Mouse (Mus musculus) urinary bladder, postnatal 10 days (tissue): ENCODE measurements at regions not wholly inside any gene's neighbourhood (a gene's known extent, or its start where the extent isn't known, plus 50 kb on each side); places are given as distances from the start of the nearest gene placed in this dataset.

Experiments used
- DNase-seq: peaks from one replicate; pipeline ENCODE4 v3.0.0; 2022; ENCODE audit warnings: low spot score

- DNase-seq = no peak
Measured at GRCm38 (mm10) chr17:47177671-47178246, 167.4 kb upstream of the Ubr2 start.

- DNase-seq = no peak
Measured at GRCm38 (mm10) chr17:47176328-47176727, 166.0 kb upstream of the Ubr2 start.

GRCm38 (mm10) chr17:47174748-47175215, 164.4 kb upstream of the Ubr2 start:
- peak; percentile 45 for DNase-seq

GRCm38 (mm10) chr17:47171801-47172200, 161.4 kb upstream of the Ubr2 start:
- DNase-seq = no peak

GRCm38 (mm10) chr17:47170978-47171593, 160.7 kb upstream of the Ubr2 start:
- DNase-seq = no peak

GRCm38 (mm10) chr17:47168105-47168504, 157.7 kb upstream of the Ubr2 start:
- DNase-seq = no peak

GRCm38 (mm10) chr17:47163677-47164340, 153.5 kb upstream of the Ubr2 start:
- no peak for DNase-seq

GRCm38 (mm10) chr17:47162459-47162858, 152.1 kb upstream of the Ubr2 start:
- no peak for DNase-seq

- DNase-seq = no peak
Measured at GRCm38 (mm10) chr17:47156237-47156636, 145.9 kb upstream of the Ubr2 start.

- no peak for DNase-seq
Measured at GRCm38 (mm10) chr17:47151557-47152278, 141.4 kb upstream of the Ubr2 start.

- no peak for DNase-seq
Measured at GRCm38 (mm10) chr17:47151193-47151556, 140.8 kb upstream of the Ubr2 start.

- no peak for DNase-seq
Measured at GRCm38 (mm10) chr17:47150636-47151035, 140.3 kb upstream of the Ubr2 start.

- no peak for DNase-seq
Measured at GRCm38 (mm10) chr17:47149662-47150061, 139.3 kb upstream of the Ubr2 start.

GRCm38 (mm10) chr17:47149158-47149557, 138.8 kb upstream of the Ubr2 start:
- no peak for DNase-seq

- no peak for DNase-seq
Measured at GRCm38 (mm10) chr17:47146640-47147039, 136.3 kb upstream of the Ubr2 start.

GRCm38 (mm10) chr17:47145590-47145989, 135.2 kb upstream of the Ubr2 start:
- DNase-seq = no peak

- no peak for DNase-seq
Measured at GRCm38 (mm10) chr17:47144996-47145395, 134.6 kb upstream of the Ubr2 start.

GRCm38 (mm10) chr17:47144460-47144859, 134.1 kb upstream of the Ubr2 start:
- no peak for DNase-seq

- no peak for DNase-seq
Measured at GRCm38 (mm10) chr17:47143898-47144297, 133.5 kb upstream of the Ubr2 start.

GRCm38 (mm10) chr17:47142885-47143284, 132.5 kb upstream of the Ubr2 start:
- DNase-seq = no peak

GRCm38 (mm10) chr17:47142276-47142675, 131.9 kb upstream of the Ubr2 start:
- no peak for DNase-seq

GRCm38 (mm10) chr17:47141843-47142215, 131.5 kb upstream of the Ubr2 start:
- DNase-seq = no peak
